Mouse (Mus musculus) limb, embryonic 14.5 days (tissue): ENCODE data around the gene Scamp2. TPM values are rescaled to one million over a fixed set of nuclear protein-coding genes. Genes with fewer than 3 reads are reported as not detected.

ENCODE experiments used
- ATAC-seq: fragments of 200-750 bp; cut with Nextera tagmentation; 2 replicates; pipeline ENCODE4 v1.8.0; 2017; ENCODE audit warnings: low read depth, moderate number of reproducible peaks, moderate TSS enrichment; ENCODE audit not compliant: low FRiP score
- DNase-seq: peaks from one replicate; pipeline ENCODE4 v3.0.0-alpha.2; 2015; ENCODE audit warnings: low spot score
- H3K27ac ChIP-seq: fragments of 300-500 bp; sonication (generic); replicated peaks from 2 replicates; pipeline ENCODE4 v1.5.1; 2014; ENCODE audit warnings: low read depth, mild to moderate bottlenecking, low read length, moderate library complexity, mixed read lengths
- H3K27me3 ChIP-seq: fragments of 300-500 bp; sonication (generic); 2 replicates; pipeline ENCODE4 v1.6.1; 2014; ENCODE audit warnings: low read length, mixed read lengths; ENCODE audit not compliant: control insufficient read depth, insufficient read depth
- H3K36me3 ChIP-seq: fragments of 300-500 bp; sonication (generic); 2 replicates; pipeline ENCODE4 v1.6.1; 2014; ENCODE audit warnings: mild to moderate bottlenecking, low read length, moderate library complexity, mixed read lengths; ENCODE audit not compliant: control insufficient read depth, insufficient read depth
- H3K4me1 ChIP-seq: fragments of 300-500 bp; sonication (generic); 2 replicates; pipeline ENCODE4 v1.6.1; 2014; ENCODE audit warnings: antibody characterized with exemption, low read length, mixed read lengths; ENCODE audit not compliant: control insufficient read depth, insufficient read depth
- H3K4me2 ChIP-seq: fragments of 300-500 bp; sonication (generic); replicated peaks from 2 replicates; pipeline ENCODE4 v1.6.1; 2014; ENCODE audit warnings: low read depth, mild to moderate bottlenecking, low read length, moderate library complexity; ENCODE audit not compliant: severe bottlenecking
- H3K4me3 ChIP-seq: fragments of 300-500 bp; sonication (generic); replicated peaks from 2 replicates; pipeline ENCODE4 v1.5.1; 2014; ENCODE audit warnings: low read length
- H3K9ac ChIP-seq: fragments of 300-500 bp; sonication (generic); 2 replicates; pipeline ENCODE4 v1.6.1; 2014; ENCODE audit warnings: mild to moderate bottlenecking, low read depth, low read length, moderate library complexity; ENCODE audit not compliant: severe bottlenecking
- H3K9me3 ChIP-seq: fragments of 300-500 bp; sonication (generic); 2 replicates; pipeline ENCODE4 v1.6.1; 2016; ENCODE audit warnings: low read length; ENCODE audit not compliant: control insufficient read depth
- POLR2A ChIP-seq: fragments of 200-500 bp; IDR thresholded peaks from 2 replicates; pipeline ENCODE4 v1.8.0; 2012; ENCODE audit warnings: inconsistent platforms, mild to moderate bottlenecking, moderate library complexity, borderline replicate concordance; ENCODE audit not compliant: insufficient read depth, insufficient read length; ENCODE audit errors: extremely low read depth
- WGBS: fragments of 180-500 bp; shearing (Covaris S2); extraction: QIAGEN DNeasy Blood & Tissue Kit; methylation state at CpG from one replicate; pipeline ENCODE4 v1.1.7; 2014; 5-methylcytosine and 5-hydroxymethylcytosine counted together
- polyA plus RNA-seq, 2 experiments: library from polyadenylated mRNA; depleted of rRNA in 1 of 2; stranded (reverse) in 1 of 2; unstranded in 1 of 2; fragments of >200 nt; fragmentation: Nextera tagmentation in 1 of 2; extraction: Ambion mirVana in 1 of 2; gene quantifications; 2 replicates each; pipeline versions ENCODE4 v1.2.1 to v1.2.3; 2012 to 2014

Gene Scamp2
- polyA plus RNA-seq, 2 experiments, result 75.3 to 82.5 TPM

DNA sequence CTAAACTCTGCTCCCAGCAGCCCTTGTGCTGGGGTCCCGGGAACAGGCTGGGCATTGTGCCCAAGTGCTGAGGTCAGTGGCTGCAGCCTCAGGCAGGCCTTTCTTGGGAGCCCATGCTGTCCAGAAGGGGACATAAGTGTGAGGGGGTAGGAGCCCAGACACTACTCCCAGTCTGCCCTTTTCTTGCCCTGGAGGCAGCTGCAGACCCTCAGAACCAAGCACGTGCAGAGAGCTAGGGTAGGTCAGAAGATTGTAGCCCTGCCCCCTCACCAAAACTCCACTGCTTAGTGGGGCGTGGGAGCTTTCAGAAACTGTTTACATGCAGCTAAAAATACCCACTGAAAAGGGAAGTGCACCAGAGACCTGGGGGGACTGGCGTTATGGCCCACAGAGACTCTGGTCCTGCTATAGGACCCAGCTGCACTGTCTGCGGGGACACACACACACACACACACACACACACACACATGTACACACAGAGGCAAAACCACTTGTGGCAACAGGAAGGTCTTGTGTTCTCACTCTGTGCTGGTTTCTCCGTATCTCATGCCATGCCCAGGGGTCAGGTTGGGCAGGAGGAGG lies 77.1 kb downstream of the Scamp2 start:
- 38% methylated on average over 5 of the region's 6 CpGs for WGBS
- DNase-seq (peak; percentile 51), ATAC-seq (peak; percentile 51)
- Histone ChIP-seq H3K27me3 (no peaks in the 10 kb centered on the region), H3K4me2 (peak overlapping the region; percentile 16; the same call in 1 of the 2 replicates), H3K4me3 (no peak overlapping the region), H3K4me1 (peaks cover 55% of the 10 kb centered on the region), H3K36me3 (peaks cover 13% of the 10 kb centered on the region), H3K27ac (peak overlapping the region; percentile 77), H3K9ac (no peak overlapping the region), H3K9me3 (no peaks in the 10 kb centered on the region)
- TF ChIP-seq POLR2A, result no peak

Other genes with a start within 250 kb of the Scamp2 start
- 32.1 and 32.8 TPM in 2 replicates for gene Ppcdc, start 120.8 kb upstream of the Scamp2 start, polyA plus RNA-seq (2012; rRNA removed)
- gene Ppcdc, start 120.8 kb upstream of the Scamp2 start, polyA plus RNA-seq (2014; fragmentation: Nextera tagmentation; extraction: Ambion mirVana), result 22.1 and 27.5 TPM in 2 replicates
- gene Scamp5, start 92.9 kb upstream of the Scamp2 start, polyA plus RNA-seq (2012; rRNA removed), result 33.8 and 45.3 TPM in 2 replicates
- 10.0 and 12.5 TPM in 2 replicates for gene Scamp5, start 92.9 kb upstream of the Scamp2 start, polyA plus RNA-seq (2014; fragmentation: Nextera tagmentation; extraction: Ambion mirVana)
- 0.60 and 0.74 TPM in 2 replicates for gene Rpp25, start 56.9 kb upstream of the Scamp2 start, polyA plus RNA-seq (2012; rRNA removed)
- 0.94 and 1.5 TPM in 2 replicates for gene Rpp25, start 56.9 kb upstream of the Scamp2 start, polyA plus RNA-seq (2014; fragmentation: Nextera tagmentation; extraction: Ambion mirVana)
- 168 and 174 TPM in 2 replicates for gene Cox5a, start 39.7 kb upstream of the Scamp2 start, polyA plus RNA-seq (2012; rRNA removed)
- 436 and 466 TPM in 2 replicates for gene Cox5a, start 39.7 kb upstream of the Scamp2 start, polyA plus RNA-seq (2014; fragmentation: Nextera tagmentation; extraction: Ambion mirVana)
- gene Fam219b, start 23.4 kb upstream of the Scamp2 start, polyA plus RNA-seq (2012; rRNA removed), result 16.2 and 19.0 TPM in 2 replicates
- 25.2 and 27.0 TPM in 2 replicates for gene Fam219b, start 23.4 kb upstream of the Scamp2 start, polyA plus RNA-seq (2014; fragmentation: Nextera tagmentation; extraction: Ambion mirVana)
- 51.0 and 55.6 TPM in 2 replicates for gene Mpi, start 8.2 kb upstream of the Scamp2 start, polyA plus RNA-seq (2012; rRNA removed)
- 34.4 and 37.5 TPM in 2 replicates for gene Mpi, start 8.2 kb upstream of the Scamp2 start, polyA plus RNA-seq (2014; fragmentation: Nextera tagmentation; extraction: Ambion mirVana)
- 41.7 and 47.2 TPM in 2 replicates for gene Ulk3, start 28.5 kb downstream of the Scamp2 start, polyA plus RNA-seq (2012; rRNA removed)
- gene Ulk3, start 28.5 kb downstream of the Scamp2 start, polyA plus RNA-seq (2014; fragmentation: Nextera tagmentation; extraction: Ambion mirVana), result 13.1 and 13.8 TPM in 2 replicates
- gene Cplx3, start 45.3 kb downstream of the Scamp2 start, polyA plus RNA-seq (2012; rRNA removed), result 0.03 TPM in 1 of 2 replicates, not detected in the other
- not detected in 2 replicates for gene Cplx3, start 45.3 kb downstream of the Scamp2 start, polyA plus RNA-seq (2014; fragmentation: Nextera tagmentation; extraction: Ambion mirVana)
- 0.09 TPM in 1 of 2 replicates, not detected in the other for gene Lman1l, start 59.8 kb downstream of the Scamp2 start, polyA plus RNA-seq (2012; rRNA removed)
- not detected in 2 replicates for gene Lman1l, start 59.8 kb downstream of the Scamp2 start, polyA plus RNA-seq (2014; fragmentation: Nextera tagmentation; extraction: Ambion mirVana)
- 88.5 and 91.4 TPM in 2 replicates for gene Csk, start 92.7 kb downstream of the Scamp2 start, polyA plus RNA-seq (2012; rRNA removed)
- gene Csk, start 92.7 kb downstream of the Scamp2 start, polyA plus RNA-seq (2014; fragmentation: Nextera tagmentation; extraction: Ambion mirVana), result 28.1 and 29.7 TPM in 2 replicates
- gene Cyp1a2, start 122.8 kb downstream of the Scamp2 start, polyA plus RNA-seq (2012; rRNA removed), result not detected in 2 replicates
- gene Cyp1a2, start 122.8 kb downstream of the Scamp2 start, polyA plus RNA-seq (2014; fragmentation: Nextera tagmentation; extraction: Ambion mirVana), result not detected in 2 replicates
- gene Cyp1a1, start 127.0 kb downstream of the Scamp2 start, polyA plus RNA-seq (2012; rRNA removed), result 0.03 and 0.04 TPM in 2 replicates
- not detected in 2 replicates for gene Cyp1a1, start 127.0 kb downstream of the Scamp2 start, polyA plus RNA-seq (2014; fragmentation: Nextera tagmentation; extraction: Ambion mirVana)
- gene Edc3, start 147.6 kb downstream of the Scamp2 start, polyA plus RNA-seq (2012; rRNA removed), result 21.0 and 24.4 TPM in 2 replicates
- 25.7 and 27.7 TPM in 2 replicates for gene Edc3, start 147.6 kb downstream of the Scamp2 start, polyA plus RNA-seq (2014; fragmentation: Nextera tagmentation; extraction: Ambion mirVana)
- 133 and 146 TPM in 2 replicates for gene Clk3, start 204.9 kb downstream of the Scamp2 start, polyA plus RNA-seq (2012; rRNA removed)
- 56.1 and 76.3 TPM in 2 replicates for gene Clk3, start 204.9 kb downstream of the Scamp2 start, polyA plus RNA-seq (2014; fragmentation: Nextera tagmentation; extraction: Ambion mirVana)